Mouse (Mus musculus) kidney, embryonic 14.5 days (tissue): ENCODE data around the gene Myo18b. TPM values are rescaled to one million over a fixed set of nuclear protein-coding genes. Genes with fewer than 3 reads are reported as not detected.

Experiments used
- ATAC-seq: fragments of 200-750 bp; cut with Nextera tagmentation; 2 replicates; pipeline ENCODE4 v1.8.0; 2017; ENCODE audit warnings: moderate number of reproducible peaks, mild to moderate bottlenecking, moderate TSS enrichment, moderate library complexity; ENCODE audit not compliant: low FRiP score, low TSS enrichment
- H3K27ac ChIP-seq: fragments of 300-500 bp; sonication (generic); 2 replicates; pipeline ENCODE4 v1.5.1; 2014; ENCODE audit warnings: low read depth, mild to moderate bottlenecking, low read length, moderate library complexity, mixed read lengths
- H3K27me3 ChIP-seq: fragments of 300-500 bp; sonication (generic); 2 replicates; pipeline ENCODE4 v1.6.1; 2014; ENCODE audit warnings: mild to moderate bottlenecking, low read length; ENCODE audit not compliant: control insufficient read depth, insufficient read depth
- H3K36me3 ChIP-seq: fragments of 300-500 bp; sonication (generic); 2 replicates; pipeline ENCODE4 v1.6.1; 2014; ENCODE audit warnings: low read length, mixed read lengths; ENCODE audit not compliant: control insufficient read depth, insufficient read depth
- H3K4me1 ChIP-seq: fragments of 300-500 bp; sonication (generic); 2 replicates; pipeline ENCODE4 v1.6.1; 2014; ENCODE audit warnings: low read length, mixed read lengths; ENCODE audit not compliant: control insufficient read depth, insufficient read depth
- H3K4me2 ChIP-seq: fragments of 300-500 bp; sonication (generic); replicated peaks from 2 replicates; pipeline ENCODE4 v1.6.1; 2014; ENCODE audit warnings: low read depth, mild to moderate bottlenecking, low read length
- H3K4me3 ChIP-seq: fragments of 300-500 bp; sonication (generic); 2 replicates; pipeline ENCODE4 v1.5.1; 2014; ENCODE audit warnings: mild to moderate bottlenecking, low read length
- H3K9ac ChIP-seq: fragments of 300-500 bp; sonication (generic); 2 replicates; pipeline ENCODE4 v1.6.1; 2014; ENCODE audit warnings: low read depth, mild to moderate bottlenecking, low read length, moderate library complexity
- H3K9me3 ChIP-seq: fragments of 300-500 bp; sonication (generic); 2 replicates; pipeline ENCODE4 v1.6.1; 2016; ENCODE audit warnings: low read length; ENCODE audit not compliant: control insufficient read depth
- WGBS: fragments of 180-500 bp; shearing (Covaris S2); extraction: QIAGEN DNeasy Blood & Tissue Kit; methylation state at CpG from one replicate; pipeline ENCODE4 v1.1.7; 2014; 5-methylcytosine and 5-hydroxymethylcytosine counted together
- polyA plus RNA-seq: library from polyadenylated mRNA; unstranded; fragments of >200 nt; fragmentation: Nextera tagmentation; extraction: Ambion mirVana; gene quantifications from 2 replicates; pipeline ENCODE4 v1.2.1, GENCODE M21; 2014

The Myo18b gene
- 0.11 and 0.26 TPM in 2 replicates for polyA plus RNA-seq

GRCm38 (mm10) chr5:112895674-112896654 is at the start of gene Myo18b:
Gene Myo18b, minus strand, starts transcription at chr5:112896362.
- Histone ChIP-seq H3K4me3 (no peak within 1 kb of the TSS), H3K9ac (no peak within 1 kb of the TSS), H3K9me3 (0 out of 2 replicates have a peak, but pooled peaks cover 3% of the 10 kb centered on the region), H3K4me2 (no peak within 1 kb of the TSS), H3K4me1 (no peaks in the 10 kb centered on the region), H3K36me3 (no peaks in the 10 kb centered on the region), H3K27me3 (no peaks in the 10 kb centered on the region), H3K27ac (no peak within 1 kb of the TSS)
- ATAC-seq: no peak
- WGBS: 82% methylated on average over 17 of the region's 17 CpGs

- 49% methylated on average over 7 of the region's 7 CpGs for WGBS
- no peak for ATAC-seq
Measured at GRCm38 (mm10) chr5:112945925-112946324, 49.8 kb upstream of the Myo18b start.

GRCm38 (mm10) chr5:112942244-112942643 is 46.1 kb upstream of the Myo18b start:
- Histone ChIP-seq H3K9ac (no peak overlapping the region), H3K9me3 (no peaks in the 10 kb centered on the region), H3K4me1 (peaks cover 10% of the 10 kb centered on the region; the same call in 1 of the 2 replicates), H3K4me3 (no peak overlapping the region), H3K27ac (no peak overlapping the region), H3K27me3 (no peaks in the 10 kb centered on the region), H3K36me3 (no peaks in the 10 kb centered on the region), H3K4me2 (no peak overlapping the region)
- ATAC-seq: no peak
- 56% methylated on average over 7 of the region's 7 CpGs for WGBS

More at GRCm38 (mm10) chr5:112945925-112946324, 49.8 kb upstream of the Myo18b start:
- Histone ChIP-seq H3K4me1 (peaks cover 10% of the 10 kb centered on the region; the same call in 1 of the 2 replicates), H3K9me3 (no peaks in the 10 kb centered on the region), H3K36me3 (no peaks in the 10 kb centered on the region), H3K4me3 (no peak overlapping the region), H3K9ac (no peak overlapping the region), H3K27ac (no peak overlapping the region), H3K27me3 (no peaks in the 10 kb centered on the region), H3K4me2 (no peak overlapping the region)

GRCm38 (mm10) chr5:112941001-112941400 is 44.8 kb upstream of the Myo18b start:
- Histone ChIP-seq H3K27me3 (no peaks in the 10 kb centered on the region), H3K9me3 (no peaks in the 10 kb centered on the region), H3K36me3 (no peaks in the 10 kb centered on the region; the same call in 1 of the 2 replicates), H3K9ac (no peak overlapping the region), H3K4me2 (no peak overlapping the region), H3K27ac (no peak overlapping the region), H3K4me3 (no peak overlapping the region), H3K4me1 (peaks cover 10% of the 10 kb centered on the region; the same call in 1 of the 2 replicates)
- ATAC-seq: no peak
- 91% methylated on average over 12 of the region's 12 CpGs for WGBS

GRCm38 (mm10) chr5:112936632-112937031 is 40.5 kb upstream of the Myo18b start:
- Histone ChIP-seq H3K9ac (no peak overlapping the region), H3K27me3 (no peaks in the 10 kb centered on the region), H3K36me3 (no peaks in the 10 kb centered on the region; the same call in 1 of the 2 replicates), H3K4me2 (no peak overlapping the region), H3K27ac (no peak overlapping the region), H3K4me3 (no peak overlapping the region), H3K4me1 (peaks cover 9% of the 10 kb centered on the region; the same call in 1 of the 2 replicates), H3K9me3 (no peaks in the 10 kb centered on the region)
- WGBS: 76% methylated on average over 10 of the region's 10 CpGs
- ATAC-seq: no peak

GRCm38 (mm10) chr5:112935436-112935835 is 39.3 kb upstream of the Myo18b start:
- Histone ChIP-seq H3K27ac (no peak overlapping the region), H3K4me3 (no peak overlapping the region), H3K4me2 (no peak overlapping the region), H3K9me3 (no peaks in the 10 kb centered on the region), H3K27me3 (no peaks in the 10 kb centered on the region), H3K36me3 (no peaks in the 10 kb centered on the region; the same call in 1 of the 2 replicates), H3K9ac (no peak overlapping the region), H3K4me1 (peaks cover 9% of the 10 kb centered on the region; the same call in 1 of the 2 replicates)
- WGBS: 90% methylated on average over 8 of the region's 8 CpGs
- ATAC-seq: no peak

- WGBS: 85% methylated on average over 11 of the region's 11 CpGs
- no peak overlapping the region for H3K9ac ChIP-seq
- no peaks in the 10 kb centered on the region for H3K27me3 ChIP-seq
Measured at GRCm38 (mm10) chr5:112932878-112933567, 36.9 kb upstream of the Myo18b start.

GRCm38 (mm10) chr5:112931901-112932300 is 35.7 kb upstream of the Myo18b start:
- Histone ChIP-seq H3K36me3 (no peaks in the 10 kb centered on the region; the same call in 1 of the 2 replicates), H3K4me2 (no peak overlapping the region), H3K27ac (no peak overlapping the region), H3K9ac (no peak overlapping the region), H3K4me3 (no peak overlapping the region), H3K4me1 (peaks cover 15% of the 10 kb centered on the region), H3K27me3 (no peaks in the 10 kb centered on the region), H3K9me3 (no peaks in the 10 kb centered on the region)
- no peak for ATAC-seq
- WGBS: 77% methylated on average over 5 of the region's 5 CpGs

More at GRCm38 (mm10) chr5:112932878-112933567, 36.9 kb upstream of the Myo18b start:
- no peak overlapping the region for H3K4me2 ChIP-seq
- no peaks in the 10 kb centered on the region for H3K9me3 ChIP-seq
- H3K4me1 ChIP-seq: peaks cover 12% of the 10 kb centered on the region
- ATAC-seq: peak; percentile 11; the same call in 1 of the 2 replicates
- H3K4me3 ChIP-seq: no peak overlapping the region
- no peaks in the 10 kb centered on the region; the same call in 1 of the 2 replicates for H3K36me3 ChIP-seq
- H3K27ac ChIP-seq: no peak overlapping the region
